Mouse (Mus musculus) B cell, adult 2 months (primary cell): ENCODE data around the gene Aoc2.

Source experiments
- DNase-seq, 2 experiments: peaks; one replicate each; pipeline ENCODE4 v3.0.0; 2022

Gene Aoc2

DNA sequence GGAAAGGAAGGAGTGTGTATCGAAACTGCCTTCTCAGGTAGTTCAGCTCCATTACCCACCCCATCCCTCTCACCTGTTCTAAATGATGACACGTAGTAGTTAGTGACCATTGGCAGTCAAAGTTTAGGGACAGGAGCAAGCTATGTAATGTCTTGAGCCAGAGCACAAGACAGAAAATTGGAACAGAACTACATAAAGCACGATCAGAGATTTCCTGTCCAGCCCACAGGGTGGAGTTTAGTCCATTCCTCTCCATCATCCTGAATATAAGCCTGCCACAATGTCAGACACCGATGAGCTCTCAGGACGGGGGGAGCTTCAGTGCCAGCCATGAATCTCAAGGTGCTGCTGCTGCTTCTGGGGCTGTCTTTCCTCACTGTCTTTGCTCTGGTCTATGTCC is at the start of gene Aoc2:
Aoc2 (plus strand) TSS at position 301 of the 400 bp plus-strand sequence.
- no peak for DNase-seq

DNA sequence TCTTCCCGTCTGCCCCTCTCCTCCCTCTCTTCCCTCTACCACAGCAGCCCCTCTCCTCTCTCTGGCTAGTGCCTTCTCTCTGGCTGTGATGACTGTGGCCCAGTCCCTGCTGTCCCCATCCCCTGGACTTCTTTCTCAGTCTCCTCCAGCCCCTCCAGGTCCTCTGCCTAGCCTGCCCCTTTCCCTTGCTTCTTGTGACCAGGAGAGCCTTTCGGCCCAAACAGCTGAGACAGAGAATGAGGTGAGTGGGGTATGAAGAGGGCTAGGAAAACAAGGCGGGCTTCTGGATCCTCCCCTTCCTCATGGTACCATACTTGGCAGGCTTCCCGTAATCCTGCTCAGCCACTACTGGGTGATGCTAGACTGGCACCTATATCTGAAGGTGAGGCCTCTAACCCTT is 49.6 kb upstream of the Aoc2 start:
- DNase-seq: no peak

DNA sequence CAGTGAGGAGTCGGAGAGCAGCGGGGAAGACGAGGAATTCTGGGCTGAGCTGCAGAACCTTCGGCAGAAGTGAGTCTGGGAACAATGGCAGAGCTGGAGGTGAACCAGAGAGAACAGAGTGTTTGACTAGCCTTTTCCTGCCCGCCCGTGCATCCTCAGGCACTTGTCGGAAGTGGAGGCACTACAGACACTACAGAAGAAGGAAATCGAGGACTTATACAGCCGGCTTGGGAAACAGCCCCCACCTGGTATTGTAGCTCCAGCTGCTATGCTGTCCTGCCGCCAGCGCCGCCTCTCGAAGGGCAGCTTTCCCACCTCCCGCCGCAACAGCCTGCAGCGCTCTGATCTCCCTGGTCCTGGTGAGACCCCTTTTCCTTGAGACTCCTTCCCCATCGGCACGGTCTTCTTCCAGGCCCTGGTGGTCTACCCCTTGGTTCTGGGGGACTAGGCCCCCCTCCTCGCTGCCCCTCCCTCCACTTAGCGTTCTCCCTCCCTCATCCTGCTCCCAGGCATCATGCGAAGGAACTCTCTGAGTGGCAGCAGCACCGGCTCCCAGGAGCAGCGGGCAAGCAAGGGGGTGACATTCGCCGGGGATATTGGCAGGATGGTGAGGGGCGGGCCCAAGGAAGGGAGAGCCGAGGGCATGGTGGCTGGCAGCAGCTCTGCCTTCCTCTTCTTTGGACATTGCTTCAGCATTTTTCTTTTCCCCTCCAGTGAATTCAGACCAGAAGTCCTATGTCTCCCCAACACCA is 48.4 kb upstream of the Aoc2 start:
- DNase-seq: no peak

DNA sequence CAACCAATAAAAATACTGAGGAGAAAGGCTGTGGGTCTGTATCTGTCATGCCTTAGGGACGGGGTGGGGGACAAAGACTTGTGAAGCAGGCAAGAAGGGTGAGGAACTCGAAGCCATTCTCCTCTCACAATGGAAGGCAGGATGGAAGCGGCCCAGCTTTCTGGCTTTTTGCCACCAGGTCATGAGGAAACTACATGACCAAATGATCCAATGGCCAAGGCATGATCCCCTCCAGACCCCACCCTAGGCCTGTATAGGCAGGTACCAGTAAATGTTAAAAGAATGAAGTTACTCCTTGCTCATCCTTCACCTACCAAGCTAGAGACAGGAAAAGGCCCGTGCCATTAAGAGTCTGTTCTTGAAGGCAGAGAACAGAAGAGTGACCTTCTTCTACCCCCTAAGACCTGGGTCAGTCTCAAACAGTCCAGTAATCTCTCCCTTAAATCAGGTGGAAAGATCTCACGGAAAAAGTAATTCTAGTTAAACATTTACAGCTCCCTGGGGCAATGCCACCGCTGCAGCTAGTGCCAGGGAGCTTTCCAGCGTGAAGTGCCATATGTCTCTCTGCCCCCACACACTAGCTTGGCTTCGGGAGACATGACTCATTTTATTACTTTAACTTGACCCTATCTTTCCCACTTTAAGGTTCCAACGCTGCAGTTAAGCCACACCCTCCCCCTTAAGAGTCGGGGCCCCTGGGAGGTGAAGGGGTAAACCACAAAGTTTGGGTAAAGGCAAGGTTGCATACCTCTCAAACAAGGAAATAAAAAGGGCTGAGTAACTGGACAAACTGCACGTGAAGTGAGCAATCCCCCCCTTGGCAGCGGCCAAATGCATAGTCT is 47.3 kb upstream of the Aoc2 start:
- DNase-seq: no peak

DNA sequence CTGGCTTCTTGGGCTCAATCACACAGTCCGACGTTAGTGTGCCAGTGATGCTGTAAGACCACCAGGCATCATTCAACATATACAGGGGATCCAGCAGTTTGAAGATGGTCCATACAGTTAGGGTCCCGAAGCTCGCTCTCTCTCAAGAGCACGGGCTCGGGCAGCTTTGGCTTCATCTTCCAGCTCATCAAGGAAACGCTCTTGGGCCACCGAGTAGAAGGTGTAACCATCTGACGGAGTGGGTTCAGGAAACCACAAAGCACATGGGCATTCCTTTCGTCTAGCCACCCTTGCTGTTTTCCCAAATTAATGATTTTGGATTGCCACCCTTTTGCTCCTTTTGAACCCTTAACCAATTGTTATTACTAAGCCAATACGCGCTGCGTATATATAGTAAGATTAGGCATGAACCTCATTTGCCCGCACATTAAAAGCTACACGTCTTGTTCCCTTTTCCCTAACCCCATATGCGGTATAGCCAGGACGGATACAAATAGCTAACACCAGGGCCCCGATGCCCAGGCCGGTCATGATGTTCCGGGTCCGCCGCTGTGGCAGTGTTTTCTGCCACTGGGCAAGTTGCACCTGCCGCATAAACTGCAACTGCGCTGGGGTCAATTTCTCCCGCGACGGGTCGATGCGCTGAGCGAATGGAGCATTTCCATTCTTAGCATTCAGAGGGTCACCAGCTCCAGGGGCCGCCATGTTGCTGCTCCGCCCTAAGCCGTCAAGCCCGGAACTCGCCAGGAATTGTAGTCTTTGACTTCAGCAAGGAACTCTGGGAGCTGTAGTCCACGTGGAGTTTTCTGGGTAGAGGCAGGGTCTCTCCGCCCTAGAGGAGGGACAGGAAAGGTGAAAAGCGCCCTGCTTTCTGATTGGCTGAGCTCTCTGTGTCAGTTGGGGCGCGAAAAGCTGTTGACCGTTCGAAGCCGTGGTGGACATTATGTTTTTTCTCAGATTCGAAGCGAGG is 46.4 kb upstream of the Aoc2 start, which contains the start of the genes Cntd1 and Coa3:
Cntd1 (plus strand) TSS at position 790 of the 970 bp plus-strand sequence.
Coa3 (minus strand) TSS at position 892 of the 970 bp plus-strand sequence.
- peak; percentile 75 to 79 for DNase-seq

DNA sequence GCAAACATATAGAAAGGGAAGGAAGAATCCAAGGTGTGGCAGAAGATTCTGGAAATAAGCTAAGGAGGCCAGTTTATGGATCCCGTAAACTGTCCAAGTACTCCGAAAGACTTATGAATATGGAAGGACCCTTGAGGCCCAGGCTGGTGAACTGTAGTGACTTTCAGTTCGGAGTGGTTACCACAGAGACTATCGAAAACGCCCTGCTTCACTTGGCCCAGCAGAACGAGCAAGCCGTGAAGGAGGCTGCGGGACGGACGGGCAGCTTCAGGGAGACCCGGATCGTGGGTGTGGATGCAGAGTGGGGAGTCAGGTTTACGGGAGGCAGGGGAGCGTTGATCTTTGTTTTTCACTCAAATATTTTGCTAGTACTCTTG is 45.7 kb upstream of the Aoc2 start:
- DNase-seq: no peak

DNA sequence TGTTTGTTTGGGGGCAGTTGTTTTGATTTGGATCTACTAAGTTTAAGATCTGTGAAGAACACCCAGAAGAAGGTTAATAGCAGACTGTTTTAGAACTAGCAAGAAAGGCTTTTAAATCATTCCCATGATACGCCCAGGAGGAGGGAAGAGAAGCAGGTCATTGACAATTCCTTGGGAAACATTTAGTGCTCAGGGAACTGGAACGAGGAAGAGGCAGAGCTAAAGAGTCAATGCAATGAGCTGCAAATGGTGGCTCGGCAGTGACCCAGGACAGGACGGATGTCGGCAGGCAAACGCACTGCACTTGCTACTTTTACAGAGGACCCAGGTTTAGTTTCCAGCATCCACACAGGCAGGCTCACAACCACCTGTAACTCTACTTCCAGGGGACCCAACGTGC is 44.0 kb upstream of the Aoc2 start:
- no peak for DNase-seq

DNA sequence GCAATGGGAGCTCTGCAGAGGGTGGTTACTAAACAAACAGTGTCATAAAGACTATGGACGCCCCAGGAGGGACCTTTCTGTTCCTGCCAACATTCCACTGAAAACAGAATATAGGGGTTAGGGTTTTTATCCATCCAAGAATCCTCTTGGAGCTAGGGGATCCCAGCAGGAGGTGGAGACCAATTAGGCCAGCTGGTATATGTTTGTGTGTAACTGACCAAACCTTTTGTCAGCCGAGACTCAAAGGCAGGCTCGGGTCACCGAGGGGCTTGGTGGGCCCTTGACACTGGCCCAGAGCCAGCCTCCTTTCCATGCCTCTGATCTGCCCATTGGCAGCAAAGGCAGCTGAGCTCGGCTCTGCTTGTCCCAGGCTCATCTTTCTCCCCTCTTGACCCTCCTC is 42.0 kb upstream of the Aoc2 start:
- no peak for DNase-seq

DNA sequence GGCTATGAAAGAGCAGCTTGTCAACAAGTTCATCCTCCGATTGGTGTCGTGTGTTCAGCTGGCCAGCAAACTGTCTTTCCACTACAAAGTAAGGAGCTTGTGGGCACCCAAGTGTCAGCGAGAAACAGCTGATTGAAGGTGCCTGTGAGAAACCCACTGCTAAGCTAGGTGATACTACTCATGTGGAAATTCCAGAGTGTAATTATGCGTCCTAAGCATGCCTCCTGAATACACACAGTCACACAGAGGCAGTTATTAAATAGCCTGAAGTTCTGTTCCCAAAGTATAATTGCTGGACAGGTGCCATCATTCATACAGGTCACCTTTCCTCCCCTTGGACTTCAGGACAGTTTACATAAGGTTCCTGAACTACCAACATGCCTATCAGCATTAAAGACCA is 41.1 kb upstream of the Aoc2 start:
- no peak for DNase-seq

DNA sequence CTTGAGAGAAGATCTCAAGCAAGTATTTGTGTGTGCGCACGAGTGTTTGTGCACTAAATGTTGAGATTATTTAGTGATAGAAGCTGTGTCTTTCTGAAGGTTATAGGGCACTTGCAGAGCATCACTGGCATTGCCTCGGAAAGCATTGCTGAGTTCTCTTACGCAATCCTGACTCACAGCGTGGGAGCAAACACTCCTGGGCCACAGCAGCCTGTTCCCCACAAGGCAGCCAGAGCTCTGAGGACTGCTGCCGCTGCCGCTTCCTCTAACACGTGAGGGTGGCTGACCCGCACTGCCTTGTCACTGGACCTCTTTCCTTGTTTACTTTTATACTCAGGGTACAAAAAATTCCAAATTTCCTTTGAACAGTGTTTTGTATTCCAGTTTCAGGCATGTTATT is 37.6 kb upstream of the Aoc2 start:
- DNase-seq: no peak

DNA sequence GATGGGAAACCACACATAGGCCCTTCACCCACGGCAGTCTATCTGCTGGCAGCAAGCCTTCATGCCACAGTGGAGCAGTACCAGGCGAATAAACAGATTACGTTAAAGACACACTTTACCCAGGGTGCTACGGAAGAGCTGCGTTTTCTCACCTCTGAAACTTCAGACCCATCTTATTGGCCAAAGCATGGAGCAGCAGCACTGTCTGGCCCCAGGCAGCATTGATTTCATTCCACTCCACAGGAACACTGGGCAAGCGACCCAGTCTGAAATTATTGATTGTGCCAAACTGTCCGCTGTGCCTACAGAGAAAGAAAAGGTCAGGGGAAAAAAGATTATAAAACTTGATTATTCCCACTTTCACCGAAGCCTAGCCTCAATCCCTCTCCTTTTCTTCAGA is 33.6 kb upstream of the Aoc2 start:
- no peak for DNase-seq

DNA sequence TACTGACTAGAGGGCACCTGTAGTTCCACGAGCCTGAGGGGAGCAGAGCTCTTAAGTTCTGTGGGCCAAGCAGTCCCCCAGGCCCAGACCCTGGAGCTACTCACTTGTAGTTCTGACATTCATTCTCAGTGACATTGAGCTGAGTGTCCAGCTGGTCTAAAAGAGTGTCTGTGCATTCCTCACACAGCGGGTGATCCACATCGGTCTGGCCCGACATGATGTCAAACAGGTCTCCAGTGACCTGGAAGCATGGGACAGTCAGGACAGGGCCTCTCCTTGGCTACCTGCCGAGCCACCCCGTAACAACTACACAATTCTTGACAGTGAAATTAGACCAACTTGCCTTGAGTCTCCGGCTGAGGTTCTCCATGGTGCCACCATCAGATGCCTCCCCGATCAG is 29.7 kb upstream of the Aoc2 start:
- DNase-seq: no peak

DNA sequence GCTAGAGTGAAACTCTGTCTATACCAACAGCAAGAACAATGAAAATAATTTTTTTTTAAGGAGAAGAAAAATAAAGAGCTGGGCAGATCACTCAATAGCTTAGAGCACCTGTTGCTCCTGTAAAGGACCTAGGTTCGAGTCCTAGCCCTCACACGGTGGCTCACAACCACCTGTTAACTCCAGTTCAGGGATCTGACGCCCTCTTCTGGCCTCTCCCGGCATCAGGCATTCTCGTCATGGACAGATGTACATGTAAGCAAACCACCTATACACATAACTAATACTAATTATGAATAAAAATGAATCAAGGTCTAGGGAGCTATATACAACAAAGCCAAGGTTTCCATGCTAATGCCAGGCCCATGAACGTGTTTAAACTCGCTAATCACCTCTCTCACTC is 24.0 kb upstream of the Aoc2 start:
- peak in 1 of 2 experiments; percentile 18 for DNase-seq

DNA sequence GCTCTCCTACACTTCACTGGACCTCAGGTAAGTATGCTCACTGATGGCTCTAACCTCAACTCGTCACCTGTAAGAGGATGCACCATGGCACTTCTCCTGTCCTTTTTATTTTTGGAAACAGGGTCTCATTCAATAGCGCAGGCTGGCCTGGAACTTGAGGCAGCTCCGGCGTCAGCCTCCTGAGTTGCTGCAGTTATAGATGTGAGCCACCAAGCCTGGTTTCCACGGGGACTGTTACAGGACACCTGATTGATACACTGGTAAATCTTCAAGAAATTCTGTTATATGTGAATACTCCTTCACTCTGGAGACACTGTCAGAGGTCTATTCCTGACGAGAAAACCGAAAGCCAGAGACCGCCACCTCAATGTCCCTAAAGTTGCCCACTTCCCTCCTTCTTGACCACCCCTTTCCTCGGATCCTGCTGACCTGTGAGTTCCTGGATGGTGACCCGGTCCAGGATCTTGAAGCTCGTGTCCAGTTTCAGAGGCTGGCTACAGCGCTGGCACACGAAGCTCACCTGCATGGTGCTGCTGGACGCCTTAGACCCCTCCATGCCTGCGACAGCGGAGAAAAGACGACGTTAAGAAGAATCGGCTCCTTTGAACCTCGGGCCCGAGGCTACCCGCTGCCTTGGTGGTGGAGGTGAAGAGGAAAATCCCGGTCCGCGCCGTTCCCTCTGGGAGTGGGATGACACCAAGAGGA is 23.4 kb upstream of the Aoc2 start:
- no peak for DNase-seq

DNA sequence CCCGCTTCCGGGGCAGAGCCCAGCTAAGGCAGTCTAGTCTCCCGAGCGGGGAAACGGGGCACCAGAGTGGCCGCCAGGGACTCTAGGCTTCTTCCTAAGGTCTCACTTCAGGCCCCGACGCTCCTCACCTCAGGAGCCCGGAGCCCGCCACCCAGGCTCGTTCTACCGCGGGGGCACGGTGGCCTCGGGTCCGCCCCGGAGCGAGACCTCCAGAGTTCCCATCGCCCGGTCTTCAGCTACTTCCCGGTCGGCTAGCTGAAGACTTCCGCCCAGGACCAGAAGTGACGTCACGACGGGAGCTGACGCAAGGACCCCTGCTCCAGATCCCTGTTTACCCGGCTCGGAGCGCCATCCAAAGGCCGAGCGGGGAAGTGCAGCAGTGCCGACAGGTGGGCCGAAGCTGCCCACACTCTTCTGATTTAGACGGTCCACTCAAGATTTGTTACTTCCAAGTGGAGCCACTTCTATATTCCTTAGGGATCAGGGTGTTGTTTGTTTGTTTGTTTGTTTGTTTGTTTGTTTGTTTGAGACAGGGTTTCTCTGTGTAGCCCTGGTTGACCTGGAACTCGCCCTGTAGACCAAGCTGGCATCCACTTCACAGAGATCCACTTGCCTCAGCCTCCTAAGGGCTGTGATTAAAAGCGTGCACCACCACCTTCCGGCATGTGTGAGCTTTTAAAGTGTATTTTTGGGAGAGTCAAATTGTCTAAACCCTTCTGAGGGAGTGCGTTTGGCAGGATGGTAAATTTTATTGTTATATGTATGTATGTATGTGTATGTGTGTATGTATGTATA is 22.7 kb upstream of the Aoc2 start, which contains the start of gene Becn1:
Becn1 (minus strand) TSS at position 283 of the 795 bp plus-strand sequence.
- DNase-seq: peak; percentile 97 to 98

DNA sequence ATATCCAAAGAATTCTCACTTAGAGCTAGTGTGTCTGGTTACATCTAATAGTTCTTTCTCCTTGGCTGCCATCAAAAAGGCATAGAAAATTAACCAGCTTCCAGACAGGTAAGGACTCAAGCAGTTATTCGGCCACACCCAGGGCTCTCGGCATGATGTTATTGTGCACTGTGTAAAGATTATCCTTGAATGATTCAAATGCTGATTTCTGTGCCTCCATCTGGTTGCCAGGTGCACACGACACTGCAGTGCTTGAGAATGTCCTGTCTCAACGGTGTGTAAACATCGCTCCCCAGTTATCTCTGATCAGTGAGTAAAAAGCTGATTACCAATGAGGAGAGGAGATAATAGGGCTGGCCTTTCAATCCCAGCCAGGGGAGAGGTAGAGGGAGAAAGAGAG is 17.1 kb upstream of the Aoc2 start:
- DNase-seq: no peak

DNA sequence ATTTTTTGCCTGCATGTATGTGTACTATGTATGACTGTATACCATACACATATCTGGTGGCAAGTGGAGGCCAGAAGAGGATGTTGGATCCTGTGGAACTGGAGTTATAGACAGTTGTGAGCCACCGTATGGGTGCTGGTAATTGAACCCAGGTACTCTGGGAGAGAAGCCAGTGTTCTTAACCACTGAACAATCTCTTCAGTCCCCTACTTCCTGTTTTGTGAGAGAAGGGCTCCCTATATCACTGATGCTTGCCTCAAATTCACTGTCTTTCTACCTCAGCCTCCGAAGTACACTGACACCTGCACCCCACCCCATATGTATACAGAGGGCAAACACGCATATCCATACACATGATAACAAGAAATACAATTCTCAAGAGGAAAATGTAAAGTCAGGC is 13.8 kb upstream of the Aoc2 start:
- DNase-seq: no peak

DNA sequence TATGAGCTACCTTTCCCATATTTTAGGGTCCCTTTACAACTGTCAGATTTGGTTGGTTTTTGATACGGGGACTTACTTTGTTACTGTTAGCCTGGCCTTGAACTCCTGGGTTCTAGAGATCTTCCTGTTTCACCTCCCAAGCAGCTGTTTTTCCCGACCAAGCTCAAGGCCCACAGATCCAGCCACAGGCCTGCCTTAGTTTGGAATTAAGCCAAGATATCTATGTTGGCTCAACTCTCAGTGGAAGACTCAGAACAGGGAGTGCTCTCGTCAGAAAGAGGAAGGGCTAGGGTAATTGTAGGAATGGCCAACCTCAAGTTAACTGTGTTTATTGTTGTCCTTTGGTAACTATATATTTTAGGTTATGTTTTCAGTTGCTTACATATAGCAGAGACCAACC is 12.7 kb upstream of the Aoc2 start:
- DNase-seq: no peak

DNA sequence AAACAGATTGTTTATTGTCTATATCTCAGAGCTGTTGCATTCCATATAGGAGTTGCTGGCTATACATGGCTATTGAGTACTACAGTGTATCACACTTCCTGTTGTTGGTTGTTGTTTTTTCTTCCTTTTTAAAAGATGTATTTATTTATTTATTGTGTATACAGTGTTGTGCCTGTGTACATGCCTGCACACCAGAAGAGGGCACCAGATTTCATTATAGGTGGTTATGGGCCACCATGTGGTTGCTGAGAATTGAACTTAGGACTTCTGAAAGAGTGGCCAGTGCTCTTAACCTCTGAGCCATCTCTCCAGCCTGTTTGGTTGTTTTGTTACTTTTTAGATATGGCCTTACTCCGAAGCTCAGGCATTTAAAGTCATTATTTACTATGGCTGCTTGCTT is 10.3 kb upstream of the Aoc2 start:
- no peak for DNase-seq

DNA sequence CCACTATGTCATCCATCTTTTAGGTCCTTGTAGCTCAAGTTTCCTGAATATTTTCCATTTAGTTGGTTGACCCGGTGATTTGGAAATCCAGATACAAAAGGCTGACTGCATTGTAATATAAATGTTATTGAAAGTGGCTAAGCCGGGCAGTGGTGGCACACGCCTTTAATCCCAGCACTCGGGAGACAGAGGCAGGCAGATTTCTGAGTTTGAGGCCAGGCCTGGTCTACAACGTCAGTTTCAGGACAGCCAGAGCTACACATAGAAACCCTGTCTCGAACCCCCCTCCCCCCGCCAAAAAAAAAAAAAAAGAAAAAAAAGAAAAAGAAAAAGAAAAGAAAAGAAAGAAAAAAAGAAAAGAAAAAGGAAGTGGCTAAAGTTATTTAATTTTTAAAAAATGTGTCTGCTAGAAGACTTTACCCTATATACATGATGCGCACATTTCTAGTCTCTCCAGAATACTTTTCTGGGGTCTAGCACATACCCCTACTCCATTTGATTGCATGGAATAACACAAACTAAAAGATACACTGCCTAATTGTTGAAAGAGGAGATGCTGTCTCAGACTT is 9.7 kb upstream of the Aoc2 start:
- no peak for DNase-seq
